22 mouse cellular contexts compared by ENCODE assay signal in genomic region chr16:29280691-29281090, GRCm38 (mm10).
DNase-seq lines count a peak whose midpoint lies in the region; ATAC-seq and TF ChIP-seq lines count a peak whose summit lies in the region.
"Had no signal": no experiment of that assay in that cellular context is flagged by ENCODE, and none has a peak within 500 bp of the region (broad histone marks: within the 10 kb centered on the region; RNA-seq: fewer than 3 reads in every experiment).

No protein-coding gene starts in this region.

- no peaks in the 10 kb centered on the region for H3K4me1 ChIP-seq in hindbrain, postnatal 0 days (ENCODE audit: insufficient read depth, low read length)
- H3K4me1 ChIP-seq in hindbrain, embryonic 10.5 days (replicated peaks) = no peaks in the 10 kb centered on the region
- H3K4me1 ChIP-seq: embryonic facial prominence, embryonic 13.5 days; hindbrain, embryonic 15.5 days had no signal

- H3K27ac ChIP-seq in hindbrain, postnatal 0 days = no peak overlapping the region
- H3K27ac ChIP-seq in hindbrain, embryonic 10.5 days = no peak overlapping the region
- H3K27ac ChIP-seq: embryonic facial prominence, embryonic 13.5 days; forebrain, embryonic 12.5 days; heart, adult 2 months; heart, embryonic 15.5 days; hindbrain, embryonic 15.5 days had no signal

- H3K9me3 ChIP-seq in hindbrain, postnatal 0 days (ENCODE audit: low read length) = no peaks in the 10 kb centered on the region
- no peaks in the 10 kb centered on the region for H3K9me3 ChIP-seq in hindbrain, embryonic 10.5 days
- H3K9me3 ChIP-seq: embryonic facial prominence, embryonic 13.5 days; forebrain, embryonic 12.5 days; heart, embryonic 15.5 days; hindbrain, embryonic 15.5 days had no signal

- peak; percentile 45; the same call in 1 of the 2 replicates for ATAC-seq in hindbrain, postnatal 0 days
- ATAC-seq: CD4-positive, CD25-positive, alpha-beta regulatory T cell, adult 4 months; forebrain, embryonic 16.5 days; inflammation-experienced regulatory T-cells, adult 6 months had no signal

- H3K9ac ChIP-seq in hindbrain, postnatal 0 days (replicated peaks; ENCODE audit: low read length) = no peak overlapping the region
- H3K9ac ChIP-seq: embryonic facial prominence, embryonic 13.5 days; forebrain, embryonic 12.5 days; heart, embryonic 15.5 days; hindbrain, embryonic 15.5 days had no signal

- no peak overlapping the region for H3K4me2 ChIP-seq in hindbrain, postnatal 0 days (ENCODE audit: low read depth, low read length)
- H3K4me2 ChIP-seq: embryonic facial prominence, embryonic 13.5 days; forebrain, embryonic 12.5 days; heart, embryonic 11.5 days; heart, embryonic 15.5 days; hindbrain, embryonic 15.5 days had no signal

- DNase-seq in cerebellum, adult 11 months = peak; percentile 4
- DNase-seq in cerebellum, postnatal 4 days (ENCODE audit: low spot score in 2 of 2) = no peak
- DNase-seq in hindbrain, postnatal 0 days (ENCODE audit: low spot score) = peak; percentile 29
- DNase-seq in hindbrain, embryonic 10.5 days (ENCODE audit: low spot score) = no peak
- DNase-seq in cerebellum, postnatal 10 days = peak; percentile 53 to 66
- no peak for DNase-seq in kidney, postnatal 10 days
- DNase-seq in urinary bladder, postnatal 10 days (ENCODE audit: low spot score) = no peak
- DNase-seq: adrenal gland, adult 8-10 months; B cell, adult 2 months; gastrocnemius, postnatal 10 days; heart, adult 2 months; heart, postnatal 14 days; kidney, adult 11 months had no signal

- no peak overlapping the region for H3K4me3 ChIP-seq in hindbrain, postnatal 0 days (ENCODE audit: low read length)
- H3K4me3 ChIP-seq in hindbrain, embryonic 10.5 days = no peak overlapping the region
- H3K4me3 ChIP-seq: embryonic facial prominence, embryonic 13.5 days; forebrain, embryonic 12.5 days; heart, adult 2 months; heart, embryonic 15.5 days; hindbrain, embryonic 15.5 days had no signal

- H3K27me3 ChIP-seq in hindbrain, postnatal 0 days (ENCODE audit: insufficient read depth, low read length) = no peaks in the 10 kb centered on the region
- H3K27me3 ChIP-seq in hindbrain, embryonic 10.5 days (ENCODE audit: insufficient read depth, poor library complexity, severe bottlenecking) = no peaks in the 10 kb centered on the region
- H3K27me3 ChIP-seq: embryonic facial prominence, embryonic 13.5 days; forebrain, embryonic 12.5 days; heart, embryonic 15.5 days; hindbrain, embryonic 15.5 days had no signal

- no peak for TF ChIP-seq CTCF in hindbrain, postnatal 0 days (IDR thresholded peaks at IDR 0.05; ENCODE audit: low read depth)

- 56% methylated on average over 5 of the region's 5 CpGs for WGBS in hindbrain, postnatal 0 days
- WGBS in hindbrain, embryonic 10.5 days = 82% methylated on average over 5 of the region's 5 CpGs

- H3K36me3 ChIP-seq in hindbrain, postnatal 0 days (ENCODE audit: insufficient read depth, low read length) = no peaks in the 10 kb centered on the region
- no peaks in the 10 kb centered on the region for H3K36me3 ChIP-seq in hindbrain, embryonic 10.5 days
- H3K36me3 ChIP-seq: embryonic facial prominence, embryonic 13.5 days; forebrain, embryonic 12.5 days; G1E; heart, embryonic 15.5 days; hindbrain, embryonic 15.5 days had no signal

Comparison
In these comparisons a context has a peak if more than half of its experiments do, and no peak if none do; other contexts are left out.
1. DNase-seq: peak in cerebellum, adult 11 months (single experiment), hindbrain, postnatal 0 days (single experiment) and cerebellum, postnatal 10 days (2 of 2); none in cerebellum, postnatal 4 days (0 of 2), hindbrain, embryonic 10.5 days (single experiment), kidney, postnatal 10 days (single experiment) and urinary bladder, postnatal 10 days (single experiment).